Mouse (Mus musculus) retina, embryonic 14.5 days (tissue): ENCODE measurements around the gene Jkamp.

Experiments used
- DNase-seq: peaks from one replicate; pipeline ENCODE4 v3.0.0-alpha.2; 2015; ENCODE audit warnings: low spot score

Jkamp gene

DNA sequence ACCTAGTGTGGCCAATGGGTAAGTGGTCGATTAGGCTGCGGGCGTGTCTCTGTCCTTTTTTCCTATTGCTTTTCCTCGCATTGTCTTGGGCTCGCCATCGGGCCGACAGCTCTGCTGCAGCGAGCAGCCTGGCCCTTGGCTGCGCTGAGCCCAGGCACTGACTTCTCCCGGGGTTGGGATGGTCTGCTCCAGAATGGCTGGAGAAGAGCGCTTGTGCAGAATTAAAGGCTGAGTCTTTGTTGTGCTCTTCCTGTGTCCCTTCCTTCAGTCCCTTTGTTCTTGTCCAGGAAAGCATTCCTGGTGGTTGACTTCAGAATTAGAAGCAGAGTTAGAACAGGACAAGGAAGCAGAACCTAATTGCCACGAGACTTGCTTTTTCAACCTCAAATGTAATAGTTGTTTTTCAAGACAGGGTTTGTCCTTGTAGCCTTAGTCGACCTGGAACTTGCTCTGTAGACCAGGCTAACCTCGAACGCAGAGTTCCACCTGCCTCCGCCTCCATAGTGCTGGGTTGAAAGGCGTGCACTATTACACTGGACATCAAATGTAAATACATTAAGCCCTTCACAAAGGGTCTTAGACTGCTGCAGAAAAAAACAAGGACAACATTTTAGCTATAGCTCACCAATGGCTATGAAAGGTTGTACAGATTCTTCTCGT is 907 bp downstream of the Jkamp start:
- no peak for DNase-seq

DNA sequence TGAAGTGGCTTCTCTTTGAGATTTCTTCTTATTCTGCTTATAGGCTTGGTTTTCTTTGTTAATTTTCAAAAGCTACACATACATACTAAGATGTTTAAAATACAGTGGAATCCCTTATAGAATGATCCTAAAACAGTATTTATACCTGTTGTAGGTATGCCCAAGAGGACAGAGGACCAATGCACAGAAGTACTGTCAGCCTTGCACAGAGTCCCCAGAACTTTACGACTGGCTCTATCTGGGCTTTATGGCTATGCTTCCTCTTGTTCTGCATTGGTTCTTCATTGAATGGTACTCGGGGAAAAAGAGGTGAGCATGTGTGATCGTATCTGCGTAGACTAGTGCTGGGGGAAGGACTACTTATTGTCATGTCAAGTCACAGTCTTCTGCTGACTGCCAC is 4.4 kb downstream of the Jkamp start:
- no peak for DNase-seq

DNA sequence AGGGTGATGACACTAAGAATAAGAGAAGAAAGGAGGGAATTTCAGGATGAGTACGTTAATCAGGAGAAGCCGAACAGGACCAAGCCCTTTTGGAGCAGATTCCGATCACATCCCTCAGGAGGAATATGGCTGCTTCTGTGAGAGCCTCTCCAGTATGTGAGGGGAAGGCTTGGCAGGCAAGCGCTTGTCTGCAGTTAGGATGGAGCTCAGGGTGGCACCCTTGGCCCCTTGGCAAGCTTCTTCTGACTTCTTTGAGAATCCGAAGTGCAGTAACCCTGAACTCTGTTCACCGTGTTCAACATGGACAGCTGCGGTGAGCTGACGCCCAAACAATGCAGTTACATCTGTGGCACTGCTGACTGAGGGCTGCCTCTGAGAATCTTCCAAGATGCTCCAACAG is 11.6 kb downstream of the Jkamp start:
- DNase-seq, result no peak

DNA sequence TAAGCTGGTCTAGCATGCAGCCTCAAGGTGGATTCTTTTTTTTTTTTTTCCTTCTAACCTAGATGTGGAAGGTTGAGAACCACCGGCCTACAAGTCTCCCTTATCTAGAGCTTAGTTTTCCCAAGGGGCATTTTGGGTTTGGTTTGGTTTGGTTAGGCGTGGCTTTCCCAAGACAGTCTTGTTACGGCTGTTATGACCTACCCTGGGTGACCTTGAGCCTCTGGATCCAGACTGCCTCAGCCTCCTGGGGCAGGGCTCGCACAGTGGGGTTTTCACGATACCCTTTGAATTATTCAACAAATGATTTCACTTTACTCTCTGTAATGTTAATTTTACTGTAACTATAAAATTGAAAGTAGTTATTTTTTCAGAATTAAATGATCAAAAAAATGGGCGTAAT is 17.4 kb downstream of the Jkamp start:
- DNase-seq, result no peak

DNA sequence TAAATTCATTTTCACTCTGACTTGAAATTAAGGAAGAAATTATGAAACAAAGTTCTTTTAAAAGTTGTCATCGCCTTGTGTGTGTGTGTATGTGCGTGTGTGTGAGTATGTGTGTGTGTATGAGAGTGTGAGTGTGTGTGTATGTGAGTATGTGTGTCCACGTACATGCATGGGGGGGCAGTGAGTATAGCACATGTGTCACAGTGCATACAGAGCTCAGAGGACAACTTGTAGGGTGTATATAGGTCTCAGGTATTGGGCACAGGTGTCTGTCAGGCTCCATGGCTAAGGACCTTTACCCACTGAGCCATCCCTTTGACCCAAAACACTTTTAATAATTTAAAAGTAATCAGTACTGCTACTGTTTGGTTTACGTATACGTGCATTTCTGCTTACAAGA is 18.6 kb downstream of the Jkamp start:
- DNase-seq, result no peak

DNA sequence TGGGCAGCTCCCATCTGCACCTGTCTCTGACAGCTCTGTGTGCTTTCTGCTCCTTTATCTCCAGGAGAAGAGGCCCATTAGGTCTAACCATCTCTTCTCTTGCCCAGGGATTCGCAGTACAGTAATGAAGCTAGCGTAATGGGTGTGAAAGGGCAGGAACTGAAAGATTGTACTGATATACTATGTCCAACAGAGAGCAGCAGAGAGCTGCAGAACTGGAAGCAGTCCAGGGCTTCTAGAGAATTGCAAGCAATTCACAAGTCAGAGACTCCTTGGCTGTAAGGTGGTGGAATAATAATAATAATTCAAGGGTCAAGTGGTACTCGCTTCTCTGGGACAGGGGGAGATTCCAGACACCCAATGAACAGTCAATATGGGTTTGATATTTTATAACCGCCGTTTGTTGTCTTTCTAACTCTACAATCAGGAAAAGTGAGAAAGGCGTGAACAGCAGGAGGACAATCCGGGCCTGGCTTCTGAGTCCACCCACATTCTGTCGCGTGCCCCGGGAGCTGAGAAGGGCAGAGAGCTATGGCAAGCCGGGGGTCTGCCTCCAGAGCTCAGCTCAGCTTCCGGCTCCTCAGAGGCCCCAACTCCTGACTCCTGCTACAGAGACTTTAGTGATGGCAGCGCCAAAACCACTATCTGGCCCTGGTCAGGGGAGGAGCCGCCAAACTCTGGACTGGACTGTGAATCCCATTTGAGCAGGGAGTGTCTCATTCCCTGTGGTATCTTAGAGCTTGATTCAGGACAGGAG is 19.3 kb downstream of the Jkamp start:
- peak; percentile 92 for DNase-seq

DNA sequence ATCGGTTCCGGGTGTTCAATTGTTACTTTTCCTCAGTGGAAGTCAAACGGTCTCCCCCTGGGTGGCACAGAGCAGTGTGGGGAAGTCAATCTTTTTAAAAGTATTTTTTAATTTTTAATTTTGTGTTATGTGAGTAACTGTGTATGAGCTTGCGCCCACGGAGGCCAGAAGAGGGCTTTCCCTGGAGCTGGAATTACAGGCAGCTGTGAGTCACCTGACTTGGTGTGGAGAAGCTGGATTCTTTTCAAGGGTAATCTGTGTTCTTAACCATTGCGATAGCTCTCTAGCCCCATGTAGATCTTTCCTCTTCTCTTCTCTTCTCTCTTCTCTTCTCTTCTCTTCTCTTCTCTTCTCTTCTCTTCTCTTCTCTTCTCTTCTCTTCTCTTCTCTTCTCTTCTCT is 29.7 kb downstream of the Jkamp start:
- no peak for DNase-seq

DNA sequence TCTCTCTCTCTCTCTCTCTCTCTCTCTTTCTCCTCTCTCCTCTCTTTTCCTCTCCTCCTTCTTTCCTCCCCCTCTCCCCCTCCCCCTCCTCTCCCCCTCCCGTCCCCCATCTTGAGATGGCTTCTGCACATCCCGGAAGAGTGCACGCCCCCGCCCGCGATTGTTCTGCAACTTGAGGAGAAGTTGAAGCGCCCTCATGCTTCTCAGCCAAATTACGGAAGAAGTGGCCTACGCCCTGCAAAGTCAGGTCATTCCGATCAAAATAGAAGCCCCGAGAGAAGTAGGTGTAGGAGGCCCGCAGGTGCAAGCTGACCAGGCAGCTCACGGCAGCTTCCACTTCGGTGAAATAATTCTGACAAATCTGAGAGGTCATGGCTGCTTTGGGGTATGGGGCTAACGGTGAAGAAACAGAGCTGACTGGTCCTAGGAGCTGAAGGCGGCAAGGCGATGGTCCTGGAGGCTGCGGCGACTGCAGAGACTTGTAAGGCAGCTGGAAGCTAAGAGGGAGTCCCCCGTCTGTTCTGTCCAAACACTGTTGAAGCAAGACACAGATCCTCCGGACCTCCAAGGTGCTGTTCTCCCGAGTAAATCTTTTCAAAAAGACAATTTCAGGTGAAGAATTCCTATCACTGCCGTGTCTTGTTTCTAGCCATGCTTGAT is 30.4 kb downstream of the Jkamp start:
- DNase-seq, result no peak

DNA sequence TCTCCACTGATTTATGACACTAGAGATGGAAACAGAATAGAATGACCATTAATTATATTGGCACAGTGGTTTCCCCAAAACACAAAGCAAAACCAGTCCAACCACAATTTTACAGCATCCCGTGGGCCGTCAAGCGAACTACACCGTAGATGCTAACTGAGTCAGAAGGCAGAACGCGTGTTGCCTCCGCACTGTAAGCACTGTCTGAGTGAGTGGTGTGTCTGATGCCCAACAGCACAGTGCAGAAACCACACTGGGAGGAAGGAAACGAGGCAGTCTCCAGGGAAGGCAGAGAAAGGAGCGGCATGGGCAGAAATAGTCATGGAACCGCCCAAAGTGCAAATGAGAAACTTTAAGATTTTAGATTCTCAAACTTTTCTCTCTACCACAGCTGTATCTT is 43.8 kb downstream of the Jkamp start:
- DNase-seq, result no peak

DNA sequence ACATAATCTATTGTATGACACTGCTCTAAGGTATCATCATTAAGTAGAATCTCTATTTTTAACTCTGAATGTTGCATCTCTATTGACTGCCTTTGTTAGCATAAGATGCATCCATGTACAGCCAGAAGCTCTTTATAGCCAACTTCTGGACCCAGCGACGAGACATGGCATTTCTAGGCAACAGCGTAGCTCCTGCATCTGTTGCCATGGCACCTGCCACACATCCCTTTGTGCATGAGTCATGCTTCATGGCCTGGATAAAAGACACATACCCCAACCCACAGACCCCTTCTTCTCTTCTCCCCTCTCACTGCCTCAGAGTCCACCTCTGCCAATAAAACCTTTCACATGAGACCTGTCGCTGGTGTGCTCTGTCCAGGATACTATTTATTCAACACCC is 65.4 kb downstream of the Jkamp start:
- peak; percentile 26 for DNase-seq
